Mouse (Mus musculus) brain, embryonic 14.5 days (tissue): Measurements from ENCODE around the gene Krt13.

Experiments used
- CTCF ChIP-seq: fragments of 200-500 bp; IDR thresholded peaks from 2 replicates; pipeline ENCODE4 v1.5.1; 2012; ENCODE audit warnings: inconsistent platforms, mild to moderate bottlenecking, moderate library complexity, borderline replicate concordance; ENCODE audit not compliant: insufficient read depth, insufficient read length; ENCODE audit errors: extremely low read depth
- POLR2A ChIP-seq: fragments of 200-500 bp; IDR thresholded peaks from 2 replicates; pipeline ENCODE4 v1.6.1; 2012; ENCODE audit warnings: mild to moderate bottlenecking, inconsistent platforms, borderline replicate concordance; ENCODE audit not compliant: poor library complexity, insufficient read depth, insufficient read length, severe bottlenecking; ENCODE audit errors: extremely low read depth

DNA sequence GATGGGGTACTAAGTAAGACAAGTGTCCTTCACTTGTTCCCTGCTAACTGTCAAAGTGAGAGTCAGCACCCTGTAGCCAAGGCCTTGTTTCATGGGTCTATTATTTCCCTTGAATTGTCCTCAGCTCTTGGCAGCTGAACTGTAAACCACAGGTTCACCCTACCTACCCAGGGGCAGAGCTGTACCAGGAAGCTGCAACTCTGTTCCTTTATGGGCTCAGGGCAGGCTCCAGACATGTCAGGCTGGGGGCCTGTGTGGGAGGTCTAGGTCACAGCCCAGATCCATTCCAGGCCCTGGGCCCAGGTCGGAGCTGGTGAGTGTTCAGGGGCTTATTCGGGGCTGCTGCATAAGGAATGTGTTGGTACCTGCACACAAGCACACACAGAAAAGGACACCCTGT, 18.0 kb upstream of the Krt13 start:
- TF ChIP-seq CTCF, result no peak
- TF ChIP-seq POLR2A, result no peak
